Mouse (Mus musculus) liver, embryonic 14.5 days (tissue): ENCODE measurements around the gene Xkrx.

Experiments used
- CTCF ChIP-seq: IDR thresholded peaks from 2 replicates; pipeline ENCODE4 v1.5.1; 2016; ENCODE audit warnings: antibody characterized with exemption, low read depth, control low read depth
- EP300 ChIP-seq: IDR thresholded peaks from 2 replicates; pipeline ENCODE4 v1.6.1; 2016; ENCODE audit warnings: antibody characterized with exemption, low read depth

DNA sequence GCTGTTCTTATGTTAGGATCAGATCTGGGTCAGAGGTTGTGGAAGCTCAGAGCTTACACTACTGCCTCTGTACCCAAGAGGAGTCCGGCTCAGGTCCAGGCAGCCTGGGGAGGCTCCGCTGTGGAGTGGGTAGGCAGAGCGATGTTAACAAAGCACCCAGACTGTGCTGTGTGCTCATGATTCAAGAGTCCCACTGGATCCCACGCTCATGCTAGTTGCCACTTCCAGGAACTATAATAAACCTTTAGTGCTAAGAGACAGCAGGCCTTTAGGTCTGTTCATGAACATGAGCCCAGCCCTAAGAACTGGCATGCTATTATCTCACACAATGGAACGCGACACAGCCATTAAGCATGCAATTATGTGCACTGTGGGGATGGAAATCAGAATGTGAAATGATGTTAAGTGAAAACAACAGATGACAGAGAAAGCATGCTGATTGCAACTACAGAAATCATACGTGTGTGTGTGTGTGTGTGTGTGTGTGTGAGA, 49.3 kb upstream of the Xkrx start:
- TF ChIP-seq CTCF (no peak), EP300 (no peak)
